ENCODE assay signal across 8 mouse cellular contexts in genomic region chr2:27813370-27813769, GRCm38 (mm10).
A peak's percentile ranks its signal among the peaks of the same experiment; 100 is the strongest.
DNase-seq lines count a peak whose midpoint lies in the region; ATAC-seq and TF ChIP-seq lines count a peak whose summit lies in the region.

No protein-coding gene starts in this region.

- no peaks in the 10 kb centered on the region for H3K79me2 ChIP-seq in heart, adult 2 months (replicated peaks; ENCODE audit: control insufficient read depth, insufficient read depth, low read length)

- no peak overlapping the region for H3K27ac ChIP-seq in kidney, postnatal 0 days
- H3K27ac ChIP-seq in heart, adult 2 months = no peak overlapping the region
- H3K27ac ChIP-seq in thymus, adult 2 months (ENCODE audit: control insufficient read depth, insufficient read depth, low read length) = no peak overlapping the region

- H3K4me2 ChIP-seq in kidney, postnatal 0 days (ENCODE audit: low read length) = no peak overlapping the region

- intact Hi-C loops in heart, adult 2 months (cut with DNase I) = no loop called here

- no peaks in the 10 kb centered on the region for H3K9me3 ChIP-seq in kidney, postnatal 0 days (replicated peaks; ENCODE audit: low read length)

- H3K27me3 ChIP-seq in kidney, postnatal 0 days (ENCODE audit: insufficient read depth, low read length) = no peaks in the 10 kb centered on the region
- no peaks in the 10 kb centered on the region for H3K27me3 ChIP-seq in heart, adult 2 months (ENCODE audit: control insufficient read depth, insufficient read depth, low read length)
- H3K27me3 ChIP-seq in thymus, adult 2 months (ENCODE audit: control insufficient read depth, insufficient read depth, low read length) = no peaks in the 10 kb centered on the region

- H3K9ac ChIP-seq in kidney, postnatal 0 days (ENCODE audit: low read depth, low read length) = no peak overlapping the region
- no peak overlapping the region for H3K9ac ChIP-seq in heart, adult 2 months (ENCODE audit: low read depth, low read length)

- no peak; the same call in 1 of the 2 replicates for ATAC-seq in kidney, postnatal 0 days (replicated peaks; ENCODE audit: low FRiP score, low read depth)
- no peak for ATAC-seq in inflammation-experienced regulatory T-cells, adult 6 months

- TF ChIP-seq EP300 in heart, adult 2 months (IDR thresholded peaks at IDR 0.05; ENCODE audit: insufficient read depth, low read depth, low read length) = no peak

- no peak for TF ChIP-seq CTCF in kidney, postnatal 0 days (IDR thresholded peaks at IDR 0.05; ENCODE audit: low read depth)
- TF ChIP-seq CTCF in heart, adult 2 months (IDR thresholded peaks at IDR 0.05) = no peak
- no peak for TF ChIP-seq CTCF in thymus, adult 2 months (IDR thresholded peaks at IDR 0.05; ENCODE audit: borderline replicate concordance, control insufficient read depth, extremely low read depth, insufficient read depth, low read length, poor library complexity)

- H3K4me1 ChIP-seq in kidney, postnatal 0 days (replicated peaks; ENCODE audit: insufficient read depth, low read length) = no peaks in the 10 kb centered on the region; the same call in 1 of the 2 replicates
- H3K4me1 ChIP-seq in heart, adult 2 months (ENCODE audit: control insufficient read depth, insufficient read depth, low read length) = peaks cover 2% of the 10 kb centered on the region; the same call in 1 of the 2 replicates
- no peaks in the 10 kb centered on the region for H3K4me1 ChIP-seq in thymus, adult 2 months (replicated peaks; ENCODE audit: control insufficient read depth, insufficient read depth, low read length)

- H3K4me3 ChIP-seq in kidney, postnatal 0 days (replicated peaks; ENCODE audit: low read depth, low read length) = no peak overlapping the region
- no peak overlapping the region for H3K4me3 ChIP-seq in heart, adult 2 months
- no peak overlapping the region for H3K4me3 ChIP-seq in thymus, adult 2 months (ENCODE audit: control insufficient read depth, insufficient read depth, low read length)

- 48% methylated on average over 6 of the region's 6 CpGs for WGBS in kidney, postnatal 0 days
- 29% methylated on average over 6 of the region's 6 CpGs for WGBS in heart, adult 2 months
- WGBS in thymus, adult 2 months = 79% methylated on average over 6 of the region's 6 CpGs

- TF ChIP-seq POLR2A in heart, adult 2 months (IDR thresholded peaks at IDR 0.05; ENCODE audit: insufficient read depth, low read depth, low read length) = no peak
- TF ChIP-seq POLR2A in thymus, adult 2 months (IDR thresholded peaks at IDR 0.05; ENCODE audit: control insufficient read depth, extremely low read depth, insufficient read depth, low read length, poor library complexity) = no peak

- H3K36me3 ChIP-seq in kidney, postnatal 0 days (ENCODE audit: insufficient read depth, low read length) = no peaks in the 10 kb centered on the region
- H3K36me3 ChIP-seq in heart, adult 2 months (ENCODE audit: control insufficient read depth, insufficient read depth, low read length) = no peaks in the 10 kb centered on the region
- H3K36me3 ChIP-seq in thymus, adult 2 months (ENCODE audit: control insufficient read depth, insufficient read depth, low read length) = no peaks in the 10 kb centered on the region

- peak; percentile 36 for DNase-seq in kidney, postnatal 0 days (ENCODE audit: low spot score)
- DNase-seq in kidney, adult 11 months = no peak
- DNase-seq in adrenal gland, postnatal 25 days = peak; percentile 54
- peak; percentile 43 to 56 for DNase-seq in heart, adult 2 months
- peak; percentile 45 for DNase-seq in lung, postnatal 14 days
- no peak for DNase-seq in thymus, adult 2 months
- no peak for DNase-seq in urinary bladder, postnatal 10 days (ENCODE audit: low spot score)

Comparison
In these comparisons a context has a peak if more than half of its experiments do, and no peak if none do; other contexts are left out.
1. DNase-seq: peak in kidney, postnatal 0 days (single experiment), adrenal gland, postnatal 25 days (single experiment), heart, adult 2 months (2 of 2) and lung, postnatal 14 days (single experiment); none in kidney, adult 11 months (single experiment), thymus, adult 2 months (single experiment) and urinary bladder, postnatal 10 days (single experiment).